Comparison of ENCODE assay signal across 8 mouse cellular contexts in genomic region chr11:85138776-85139474, GRCm38 (mm10). TPM values are rescaled to one million over a fixed set of nuclear protein-coding genes. Genes with fewer than 3 reads are reported as not detected.
DNase-seq lines count a peak whose midpoint lies in the region; ATAC-seq and TF ChIP-seq lines count a peak whose summit lies in the region.

No protein-coding gene starts in this region.

- no peak for TF ChIP-seq EP300 in liver, embryonic 14.5 days (IDR thresholded peaks at IDR 0.05; ENCODE audit: low read depth)

- no peak for TF ChIP-seq CTCF in liver, embryonic 14.5 days (IDR thresholded peaks at IDR 0.05; ENCODE audit: low read depth)

- H3K4me2 ChIP-seq in liver, embryonic 14.5 days (ENCODE audit: low read depth) = peak overlapping the region; percentile 69

- H3K4me1 ChIP-seq in liver, embryonic 14.5 days (replicated peaks; ENCODE audit: control insufficient read depth in 2 of 2, insufficient read depth in 2 of 2, low read length in 1 of 2) = peaks cover 15 to 23% of the 10 kb centered on the region in 2 experiments

- peak overlapping the region; percentile 84 for H3K27ac ChIP-seq in liver, embryonic 14.5 days

- H3K4me3 ChIP-seq in liver, embryonic 14.5 days (ENCODE audit: insufficient read depth in 1 of 2, low read depth in 2 of 2, low read length in 2 of 2) = peak overlapping the region; percentile 78 to 100

- H3K9me3 ChIP-seq in liver, embryonic 14.5 days (ENCODE audit: control insufficient read depth, low read length) = no peaks in the 10 kb centered on the region

- H3K27me3 ChIP-seq in liver, embryonic 14.5 days (ENCODE audit: control insufficient read depth, insufficient read depth, low read length) = no peaks in the 10 kb centered on the region

- peak overlapping the region; percentile 86 for H3K9ac ChIP-seq in liver, embryonic 14.5 days (replicated peaks)

- peak; percentile 10; the same call in 1 of the 2 replicates for ATAC-seq in frontal cortex, adult (ENCODE audit: low TSS enrichment)
- ATAC-seq in liver, embryonic 14.5 days (ENCODE audit: insufficient read depth) = no peak

- peaks cover 21% of the 10 kb centered on the region for H3K36me3 ChIP-seq in liver, embryonic 14.5 days (replicated peaks; ENCODE audit: control insufficient read depth, insufficient read depth, low read depth)

- peak; percentile 3 for DNase-seq in ovary, adult 18-20 months (ENCODE audit: low spot score)
- DNase-seq in ovary, postnatal 36 days (ENCODE audit: low spot score) = no peak
- peak; percentile 28 for DNase-seq in cerebellum, adult 8-10 months
- DNase-seq in kidney, adult 8-10 months = peak; percentile 10 to 12
- no peak for DNase-seq in liver, embryonic 14.5 days (ENCODE audit: low read depth in 3 of 3, low spot score in 3 of 3)
- peak; percentile 1 for DNase-seq in ovary, postnatal 10 days (ENCODE audit: low spot score)
- no peak for DNase-seq in urinary bladder, postnatal 25 days (ENCODE audit: low spot score)

- WGBS in liver, embryonic 14.5 days (ENCODE audit: insufficient replicate concordance) = 5% methylated on average over 17 of the region's 17 CpGs

RNA-seq across cellular contexts. Expression of gene Usp32, which starts 1.0 kb away (rescaled TPM):
- polyA plus RNA-seq in liver, embryonic 14.5 days (2012; rRNA removed) = 15.0 and 25.6 TPM in 2 replicates
- polyA plus RNA-seq in liver, embryonic 14.5 days (2014; fragmentation: Nextera tagmentation; extraction: Ambion mirVana) = 14.4 and 17.7 TPM in 2 replicates

RNA-seq across cellular contexts. Expression of gene 1700125H20Rik, which starts 31.3 kb away (rescaled TPM):
- polyA plus RNA-seq in liver, embryonic 14.5 days (2012; rRNA removed) = not detected in 2 replicates
- 0.25 TPM in 1 of 2 replicates, not detected in the other for polyA plus RNA-seq in liver, embryonic 14.5 days (2014; fragmentation: Nextera tagmentation; extraction: Ambion mirVana)

Comparison
In these comparisons a context has a peak if more than half of its experiments do, and no peak if none do; other contexts are left out.
1. DNase-seq: peak in ovary, adult 18-20 months (single experiment), cerebellum, adult 8-10 months (single experiment), kidney, adult 8-10 months (2 of 2) and ovary, postnatal 10 days (single experiment); none in ovary, postnatal 36 days (single experiment), liver, embryonic 14.5 days (0 of 3) and urinary bladder, postnatal 25 days (single experiment).